Mouse (Mus musculus) ovary, postnatal 10 days (tissue): ENCODE results near the gene Olfr1186.
"Not testable (repeated sequence)": the region's sequence is repeated elsewhere in the genome, so short reads cannot be mapped to it uniquely, and the experiment has no call there.

ENCODE experiments used
- DNase-seq: peaks from one replicate; pipeline ENCODE4 v3.0.0; 2022; ENCODE audit warnings: low spot score

The Olfr1186 gene

GRCm38 (mm10) chr2:88518251-88518650, at the start of gene Olfr1186:
Gene Olfr1186 (plus strand): TSS chr2:88518551.
- no peak for DNase-seq

GRCm38 (mm10) chr2:88483298-88483697, 35.1 kb upstream of the Olfr1186 start, which contains the start of gene Olfr1184:
Gene Olfr1184 (plus strand): TSS chr2:88483598.
- DNase-seq: no peak

- no peak for DNase-seq
Observed at GRCm38 (mm10) chr2:88493020-88493419, 25.3 kb upstream of the Olfr1186 start, which contains the start of gene Olfr1185-ps1. Gene Olfr1185-ps1 (plus strand): TSS chr2:88493320.

- DNase-seq: no peak
Observed at GRCm38 (mm10) chr2:88525720-88526119, 7.4 kb downstream of the Olfr1186 start.

GRCm38 (mm10) chr2:88556635-88557034, 38.3 kb downstream of the Olfr1186 start, which contains the start of gene Olfr1188:
Gene Olfr1188 (plus strand): TSS chr2:88556935.
- no peak for DNase-seq

- DNase-seq: not testable (repeated sequence)
Observed at GRCm38 (mm10) chr2:88572696-88573095, 54.3 kb downstream of the Olfr1186 start.
